14 mouse cellular contexts compared by ENCODE assay signal in genomic region chr12:75031970-75032864, GRCm38 (mm10).
"Had no signal": no experiment of that assay in that cellular context is flagged by ENCODE, and none has a peak within 500 bp of the region (broad histone marks: within the 10 kb centered on the region; RNA-seq: fewer than 3 reads in every experiment).

No protein-coding gene starts in this region.

- H3K36me3 ChIP-seq: limb, embryonic 12.5 days; midbrain, embryonic 12.5 days had no signal

- H3K4me2 ChIP-seq: limb, embryonic 12.5 days; midbrain, embryonic 12.5 days had no signal

- H3K9ac ChIP-seq: limb, embryonic 12.5 days; liver, embryonic 14.5 days; midbrain, embryonic 12.5 days had no signal

- H3K4me3 ChIP-seq: layer of hippocampus, adult 2 months; limb, embryonic 12.5 days; midbrain, embryonic 12.5 days; myocyte had no signal

- H3K4me1 ChIP-seq: limb, embryonic 12.5 days; midbrain, embryonic 12.5 days had no signal

- DNase-seq: kidney, adult 9 months; kidney, postnatal 4 days; liver; lung, adult 18-20 months; right cerebral cortex, postnatal 4 days; spleen, adult 18-20 months; thymus, adult 18-20 months; thymus, postnatal 25 days had no signal

- H3K27ac ChIP-seq: kidney, postnatal 0 days; layer of hippocampus, adult 2 months; limb, embryonic 12.5 days; liver, embryonic 14.5 days; midbrain, embryonic 12.5 days had no signal

- H3K27me3 ChIP-seq: limb, embryonic 12.5 days; midbrain, embryonic 12.5 days had no signal

- H3K9me3 ChIP-seq: limb, embryonic 12.5 days; midbrain, embryonic 12.5 days had no signal
